Mouse (Mus musculus): ENCODE measurements around the gene Defb25.
"Not testable (repeated sequence)": the region's sequence is repeated elsewhere in the genome, so short reads cannot be mapped to it uniquely, and the experiment has no call there.

DNA sequence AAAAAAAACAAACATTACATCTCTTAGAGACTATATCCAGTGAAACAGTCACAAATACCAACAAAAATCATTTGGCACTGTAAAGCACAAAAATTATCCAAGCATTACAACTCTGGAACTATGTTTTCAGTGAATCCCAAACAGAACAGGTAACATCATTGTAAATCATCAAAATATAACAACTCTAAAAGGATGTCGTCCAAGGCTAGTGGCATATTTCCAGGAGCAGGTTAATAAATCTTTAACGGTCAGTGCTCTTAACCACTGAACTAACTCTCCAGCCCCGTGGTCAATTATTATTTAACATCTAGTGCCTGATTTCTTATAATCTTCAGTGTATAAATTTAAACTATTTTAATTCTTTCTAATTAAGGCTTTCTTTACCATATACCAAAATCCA is 43.3 kb upstream of the Defb25 start:
- TF ChIP-seq CTCF (conservative IDR thresholded peaks at IDR 0.05; ENCODE audit: low read length); POU5F1 (IDR thresholded peaks at IDR 0.05; ENCODE audit: borderline replicate concordance, low read length): not testable (repeated sequence)

All from E14TG2a.4 (cell line).